Mouse (Mus musculus) embryonic facial prominence, embryonic 10.5 days (tissue): Measurements from ENCODE around the gene Nup133. TPM values are rescaled to one million over a fixed set of nuclear protein-coding genes. Genes with fewer than 3 reads are reported as not detected.

Experiments used
- DNase-seq: peaks from one replicate; pipeline ENCODE4 v3.0.0-alpha.2; 2017; ENCODE audit warnings: low spot score
- H3K27ac ChIP-seq: fragments of 300-500 bp; sonication (generic); replicated peaks from 2 replicates; pipeline ENCODE4 v1.5.1; 2016; ENCODE audit warnings: mild to moderate bottlenecking
- H3K27me3 ChIP-seq: fragments of 300-500 bp; sonication (generic); replicated peaks from 2 replicates; pipeline ENCODE4 v1.6.1; 2016; ENCODE audit warnings: low read depth, mild to moderate bottlenecking; ENCODE audit not compliant: poor library complexity, severe bottlenecking
- H3K36me3 ChIP-seq: fragments of 300-500 bp; sonication (generic); replicated peaks from 2 replicates; pipeline ENCODE4 v1.6.1; 2016; ENCODE audit warnings: mild to moderate bottlenecking, moderate library complexity
- H3K4me1 ChIP-seq: fragments of 300-500 bp; sonication (generic); 2 replicates; pipeline ENCODE4 v1.6.1; 2016
- H3K4me3 ChIP-seq: fragments of 300-500 bp; sonication (generic); 2 replicates; pipeline ENCODE4 v1.5.1; 2016; ENCODE audit warnings: mild to moderate bottlenecking, moderate library complexity
- H3K9me3 ChIP-seq: fragments of 300-500 bp; sonication (generic); 2 replicates; pipeline ENCODE4 v1.6.1; 2016; ENCODE audit warnings: mild to moderate bottlenecking
- WGBS: fragments of 180-500 bp; shearing (Covaris S2); methylation state at CpG from one replicate; pipeline ENCODE4 v1.1.7; 2016; 5-methylcytosine and 5-hydroxymethylcytosine counted together
- polyA plus RNA-seq: library from polyadenylated mRNA; unstranded; fragments of >200 nt; fragmentation: Nextera tagmentation; extraction: Ambion mirVana; gene quantifications from 2 replicates; pipeline ENCODE4 v1.2.1, GENCODE M21; 2016

Nup133 gene
- polyA plus RNA-seq, 1 experiment from 2014 or later = 54.2 TPM

- H3K4me3 ChIP-seq = no peak overlapping the region
- 92% methylated on average over 9 of the region's 9 CpGs for WGBS
- peaks cover 3% of the 10 kb centered on the region for H3K27me3 ChIP-seq
- no peaks in the 10 kb centered on the region for H3K36me3 ChIP-seq
- H3K27ac ChIP-seq = no peak overlapping the region
- peaks cover 22% of the 10 kb centered on the region for H3K4me1 ChIP-seq
- 0 out of 2 replicates have a peak, but pooled peaks cover 4% of the 10 kb centered on the region for H3K9me3 ChIP-seq
- DNase-seq = no peak
Measured at GRCm38 (mm10) chr8:123854733-123855475, 94.2 kb downstream of the Nup133 start.

- H3K27ac ChIP-seq = no peak overlapping the region
- 96% methylated on average over 1 of the region's 1 CpGs for whole genome bisulfite sequencing
- no peaks in the 10 kb centered on the region for H3K27me3 ChIP-seq
- no peak overlapping the region for H3K4me3 ChIP-seq
- no peak for DNase-seq
- peaks cover 18% of the 10 kb centered on the region for H3K4me1 ChIP-seq
- no peaks in the 10 kb centered on the region for H3K36me3 ChIP-seq
- 0 out of 2 replicates have a peak, but pooled peaks cover 4% of the 10 kb centered on the region for H3K9me3 ChIP-seq
Measured at GRCm38 (mm10) chr8:123854252-123854651, 94.8 kb downstream of the Nup133 start.

- 74% methylated on average over 5 of the region's 5 CpGs for WGBS
Measured at GRCm38 (mm10) chr8:123851590-123851989, 97.5 kb downstream of the Nup133 start.

GRCm38 (mm10) chr8:123849352-123849751 lies 99.7 kb downstream of the Nup133 start:
- no peaks in the 10 kb centered on the region for H3K9me3 ChIP-seq
- peaks cover 4% of the 10 kb centered on the region; the same call in 1 of the 2 replicates for H3K36me3 ChIP-seq
- H3K27ac ChIP-seq = no peak overlapping the region
- peaks cover 10% of the 10 kb centered on the region; the same call in 1 of the 2 replicates for H3K4me1 ChIP-seq
- no peak for DNase-seq
- 88% methylated on average over 4 of the region's 4 CpGs for WGBS
- H3K4me3 ChIP-seq = no peak overlapping the region
- H3K27me3 ChIP-seq = no peaks in the 10 kb centered on the region

More at GRCm38 (mm10) chr8:123851590-123851989, 97.5 kb downstream of the Nup133 start:
- 0 out of 2 replicates have a peak, but pooled peaks cover 4% of the 10 kb centered on the region for H3K9me3 ChIP-seq
- no peaks in the 10 kb centered on the region for H3K36me3 ChIP-seq
- no peak overlapping the region for H3K27ac ChIP-seq
- no peaks in the 10 kb centered on the region for H3K27me3 ChIP-seq
- H3K4me3 ChIP-seq = no peak overlapping the region
- no peak for DNase-seq
- H3K4me1 ChIP-seq = peaks cover 8% of the 10 kb centered on the region; the same call in 1 of the 2 replicates

- 57% methylated on average over 3 of the region's 3 CpGs for WGBS
- peaks cover 10% of the 10 kb centered on the region; the same call in 1 of the 2 replicates for H3K4me1 ChIP-seq
- H3K27me3 ChIP-seq = no peaks in the 10 kb centered on the region
- DNase-seq = no peak
- H3K27ac ChIP-seq = no peak overlapping the region
- no peaks in the 10 kb centered on the region for H3K9me3 ChIP-seq
- H3K4me3 ChIP-seq = no peak overlapping the region
- H3K36me3 ChIP-seq = peaks cover 6% of the 10 kb centered on the region
Measured at GRCm38 (mm10) chr8:123847546-123847945, 101.5 kb downstream of the Nup133 start.

Other genes starting within 250 kb of the Nup133 start
- 56.8 and 58.0 TPM in 2 replicates for gene Rab4a, start 143.3 kb downstream of the Nup133 start, polyA plus RNA-seq
- 5.4 and 5.6 TPM in 2 replicates for gene Ccsap, start 89.1 kb downstream of the Nup133 start, polyA plus RNA-seq
- gene Acta1, start 54.5 kb downstream of the Nup133 start, polyA plus RNA-seq = 0.80 and 1.3 TPM in 2 replicates
- gene Abcb10, start 33.9 kb upstream of the Nup133 start, polyA plus RNA-seq = 17.3 and 19.2 TPM in 2 replicates
- gene Taf5l, start 72.1 kb upstream of the Nup133 start, polyA plus RNA-seq = 46.4 and 46.7 TPM in 2 replicates
- 8.4 and 9.3 TPM in 2 replicates for gene Urb2, start 72.2 kb upstream of the Nup133 start, polyA plus RNA-seq